Mouse (Mus musculus) telencephalon, adult 2 months (tissue): ENCODE data around the gene Wars.

Experiments
- DNase-seq: peaks from one replicate; pipeline ENCODE4 v3.0.0-alpha.2; 2011; ENCODE audit warnings: low read depth, low spot score

Wars gene

DNA sequence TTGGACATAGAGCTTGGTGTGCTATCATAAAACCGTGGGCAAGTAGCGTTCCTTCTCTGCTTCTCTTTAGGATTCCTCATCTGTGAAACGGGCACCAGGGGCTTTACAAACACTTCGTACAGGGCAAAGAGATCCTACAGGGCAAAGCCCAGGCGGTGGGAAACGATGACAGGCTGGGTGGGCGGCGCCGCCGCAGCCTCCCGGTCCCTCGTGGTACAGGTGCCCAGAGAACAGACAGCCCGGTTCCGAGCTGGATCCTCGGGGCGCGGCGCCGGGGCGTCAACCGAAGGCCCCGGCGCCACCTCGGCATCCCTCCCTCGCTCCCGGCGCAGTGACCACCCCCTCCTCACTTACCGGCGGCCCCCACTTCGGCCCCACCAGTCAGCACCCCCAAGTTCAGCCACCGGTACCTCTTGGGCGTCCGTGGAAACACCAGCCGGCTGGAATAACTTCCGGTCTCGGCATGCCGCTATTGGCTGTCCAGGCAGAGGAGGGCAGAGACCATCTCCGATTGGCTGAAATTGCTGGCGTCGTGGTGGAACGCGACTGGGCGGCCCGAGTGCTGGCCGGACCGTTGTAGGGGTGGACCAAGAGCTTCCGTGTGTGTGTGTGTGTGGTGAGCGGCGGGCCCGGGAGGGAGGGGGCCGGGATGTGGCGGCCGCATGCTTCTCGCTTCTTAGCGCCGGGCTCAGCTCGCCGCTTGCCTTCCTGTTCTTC is at the start of gene Wars:
Gene Wars (minus strand): TSS at position 460 of the 717 bp plus-strand sequence.
- DNase-seq = peak; percentile 97

DNA sequence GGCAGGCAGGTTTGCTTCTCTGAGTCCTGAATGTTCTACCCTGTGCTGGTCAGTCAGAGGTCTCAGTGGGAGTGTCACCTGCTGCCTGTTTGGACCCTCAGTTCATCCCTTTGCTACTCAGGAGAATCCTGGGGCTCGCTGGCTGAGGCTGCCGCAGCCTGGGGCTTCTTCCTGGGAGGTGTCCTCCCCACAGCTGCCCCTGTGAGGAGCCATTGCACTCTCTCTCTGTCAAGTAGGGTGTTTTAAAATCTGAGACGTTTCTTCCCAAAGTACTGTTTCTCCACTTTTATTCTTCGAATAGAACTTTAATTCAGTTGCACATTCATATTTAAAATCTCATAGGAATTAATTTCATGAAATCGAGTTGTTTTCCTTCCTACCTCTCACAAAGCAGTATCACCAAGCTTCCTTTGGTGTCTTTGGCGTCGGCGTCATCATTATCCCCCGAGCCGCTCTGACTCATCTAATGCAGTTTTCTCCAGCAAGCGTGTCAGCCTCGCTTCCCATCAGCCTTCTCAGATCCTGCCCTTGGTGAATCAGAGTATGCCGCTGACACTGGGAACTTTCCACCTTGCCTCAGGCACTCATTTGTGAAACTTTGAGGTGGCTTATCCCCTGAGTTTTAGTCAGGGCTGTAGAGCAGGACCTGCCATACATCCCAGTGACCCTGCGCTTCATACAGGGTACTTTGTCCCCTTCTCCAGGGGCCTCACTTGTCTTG is 48.4 kb upstream of the Wars start:
- no peak for DNase-seq

DNA sequence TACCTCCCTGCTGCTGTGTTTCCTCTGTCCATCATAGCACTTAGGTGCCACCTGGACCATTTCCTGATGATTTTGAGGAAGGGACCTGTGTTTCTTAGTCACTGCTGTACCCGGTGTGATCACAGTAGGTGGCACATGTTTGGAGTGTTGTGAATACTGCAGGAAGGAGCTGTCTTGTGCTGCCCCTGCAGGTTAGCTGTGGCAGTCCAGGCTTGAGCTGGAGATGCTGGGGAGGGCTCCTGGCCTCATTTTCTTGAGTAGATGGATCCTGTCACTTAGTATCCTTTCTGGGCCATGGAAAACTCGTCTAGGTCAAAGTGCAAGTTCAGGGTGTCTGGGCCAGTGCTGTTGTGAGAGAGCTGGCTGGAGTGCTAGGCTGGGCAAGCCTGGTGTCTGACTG is 47.3 kb upstream of the Wars start:
- DNase-seq = no peak

DNA sequence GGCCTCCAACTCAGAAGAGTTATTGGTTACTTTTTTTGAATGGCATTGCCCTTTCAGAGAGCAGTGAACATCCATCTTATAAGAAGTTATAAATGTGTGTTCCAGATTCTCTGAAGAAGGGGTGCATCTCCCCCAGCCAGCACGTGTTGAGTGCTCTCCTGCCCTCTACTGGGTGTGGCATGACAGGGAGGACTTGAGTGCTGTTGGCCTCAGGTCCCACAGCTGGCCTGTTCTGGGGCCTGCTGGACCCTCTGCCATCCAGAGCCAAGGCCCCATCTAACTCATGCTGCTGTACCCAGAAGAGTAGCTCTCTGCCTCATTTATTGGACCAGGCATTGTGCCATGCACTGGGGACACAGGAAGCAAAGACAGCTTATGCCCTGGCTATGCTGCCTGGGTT is 46.3 kb upstream of the Wars start:
- DNase-seq = no peak

- DNase-seq = no peak
Measured at GRCm38 (mm10) chr12:108939317-108939716, 45.3 kb upstream of the Wars start.

DNA sequence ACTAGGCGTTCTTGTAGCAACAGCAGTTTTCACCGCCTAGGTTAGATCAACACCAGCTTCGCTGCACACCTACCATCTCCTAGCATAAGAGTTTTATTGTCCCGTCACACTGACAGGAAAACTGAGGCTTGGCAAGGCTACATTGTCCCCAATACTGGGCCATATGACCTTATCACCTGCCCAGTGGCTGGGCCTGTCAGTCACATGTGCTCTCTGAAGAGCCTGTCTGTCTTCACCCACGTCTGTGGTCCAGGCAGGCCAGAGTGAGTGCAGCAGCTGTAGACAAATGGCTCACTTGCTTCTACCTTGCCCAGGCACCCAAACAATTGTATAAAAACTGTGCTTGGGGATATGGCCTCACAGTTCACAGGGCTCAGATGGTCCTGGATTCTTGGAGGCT is 44.9 kb upstream of the Wars start:
- no peak for DNase-seq

- DNase-seq = no peak
Measured at GRCm38 (mm10) chr12:108937506-108937905, 43.5 kb upstream of the Wars start.

- no peak for DNase-seq
Measured at GRCm38 (mm10) chr12:108936834-108937233, 42.9 kb upstream of the Wars start.

GRCm38 (mm10) chr12:108934231-108934630 is 40.3 kb upstream of the Wars start:
- DNase-seq = no peak

GRCm38 (mm10) chr12:108932113-108932512 is 38.1 kb upstream of the Wars start:
- DNase-seq = no peak

DNA sequence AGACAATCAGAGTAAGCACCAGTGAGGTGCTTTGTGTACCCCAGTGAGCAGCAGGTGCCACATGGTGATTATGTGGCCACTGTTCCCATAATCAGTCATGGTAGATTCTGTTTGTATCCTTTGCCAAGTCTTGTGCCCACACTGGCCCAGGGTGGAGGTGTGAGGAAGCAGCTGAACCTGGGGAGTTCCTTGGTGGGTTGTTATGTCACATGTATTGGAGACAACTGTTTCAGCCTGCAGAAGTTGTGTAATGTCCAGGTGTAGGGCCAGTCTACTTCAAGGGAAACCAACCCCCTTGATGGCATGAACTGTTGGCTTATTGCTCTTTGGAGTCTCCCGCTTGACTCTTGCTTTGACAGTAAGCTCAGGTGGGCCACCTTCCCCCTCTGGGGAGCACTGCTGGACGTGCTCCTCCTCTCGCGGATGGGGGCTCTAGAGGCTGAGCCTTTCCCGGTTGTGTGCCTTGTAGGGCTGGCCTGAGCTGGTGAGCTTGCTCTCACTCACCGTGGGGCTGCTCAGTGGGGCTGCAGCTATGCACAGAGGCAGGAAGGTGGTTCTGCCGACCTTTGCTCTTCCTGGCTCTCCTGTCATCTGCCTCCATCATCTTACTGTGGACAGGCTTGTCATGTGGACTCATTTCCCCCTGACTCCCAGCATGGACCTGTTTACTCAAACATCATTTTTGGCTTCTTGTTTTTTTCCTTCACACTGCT is 37.5 kb upstream of the Wars start:
- no peak for DNase-seq

DNA sequence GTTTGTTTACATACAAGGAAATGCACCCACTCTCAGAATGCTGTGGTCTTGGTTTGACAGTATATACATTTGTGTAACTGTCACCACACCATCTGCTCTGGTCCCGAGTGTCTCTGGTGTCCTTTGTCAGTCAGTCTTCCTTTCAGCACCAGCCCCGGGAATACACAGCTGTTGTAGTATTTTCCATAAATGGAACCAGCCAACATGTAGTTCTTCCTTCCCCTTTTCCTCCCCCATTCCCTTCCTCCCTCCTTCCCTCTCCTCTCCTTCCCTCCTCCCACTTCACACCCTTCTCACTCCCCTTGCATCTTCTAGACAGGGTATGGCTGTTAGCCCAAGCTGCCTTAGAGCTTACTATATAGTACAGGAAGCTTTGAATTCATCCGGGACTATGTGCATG is 35.5 kb upstream of the Wars start:
- DNase-seq = no peak

GRCm38 (mm10) chr12:108928249-108928648 is 34.3 kb upstream of the Wars start:
- no peak for DNase-seq

- no peak for DNase-seq
Measured at GRCm38 (mm10) chr12:108926606-108927111, 32.7 kb upstream of the Wars start.

GRCm38 (mm10) chr12:108918753-108919152 is 24.8 kb upstream of the Wars start:
- no peak for DNase-seq

DNA sequence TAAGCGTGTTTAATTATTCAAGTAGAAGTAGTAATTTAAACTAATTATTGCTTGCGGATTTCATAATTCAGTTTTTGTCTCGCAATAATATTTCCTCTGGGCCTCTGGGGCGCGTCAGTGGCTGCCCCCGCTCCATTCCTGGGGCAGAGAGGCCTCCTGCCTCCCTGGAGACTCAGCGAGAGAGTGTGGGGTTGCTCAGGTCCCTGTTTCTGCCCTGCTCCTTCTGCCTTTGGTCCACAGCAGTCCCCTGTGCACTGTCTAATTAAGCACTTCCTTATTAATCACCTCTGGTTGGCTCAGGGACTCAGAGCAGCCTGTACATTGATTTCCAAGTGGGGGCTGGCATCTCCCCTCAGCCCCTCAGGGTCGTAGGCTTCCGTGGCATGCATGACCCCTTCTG is 23.5 kb upstream of the Wars start:
- DNase-seq = no peak

GRCm38 (mm10) chr12:108916447-108917042 is 22.6 kb upstream of the Wars start:
- DNase-seq = no peak

- peak; percentile 86 for DNase-seq
Measured at GRCm38 (mm10) chr12:108915893-108916292, 21.9 kb upstream of the Wars start.

DNA sequence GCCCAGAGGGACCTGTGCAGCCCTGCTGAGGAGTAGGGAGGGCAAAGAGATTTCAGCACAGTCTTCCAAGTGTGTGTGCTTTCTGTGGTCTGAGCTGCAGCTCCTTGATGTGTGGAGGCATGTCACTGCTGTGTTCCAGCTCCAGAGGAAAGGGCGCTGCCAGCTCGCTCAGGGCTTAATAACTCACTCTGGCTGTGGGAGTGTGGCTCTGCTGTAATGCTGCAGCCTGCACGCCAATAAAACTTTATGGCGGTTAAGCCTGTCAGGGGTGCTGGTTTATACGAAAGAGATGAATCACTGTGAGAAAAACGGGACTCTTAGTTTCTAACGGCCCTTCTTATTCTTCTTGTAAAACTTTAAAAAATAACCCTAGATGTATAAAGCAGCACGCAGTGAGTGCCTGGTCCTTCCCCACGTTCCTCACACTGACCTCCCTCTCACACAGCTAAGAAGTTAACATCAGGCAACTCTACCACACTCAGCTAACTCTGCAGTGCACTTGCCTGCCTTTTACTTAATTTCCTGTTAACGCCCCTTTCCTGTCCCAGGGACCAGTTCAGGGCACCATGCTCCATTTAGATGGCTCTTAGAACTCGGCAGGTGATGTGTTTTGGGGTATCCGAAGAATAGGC is 20.9 kb upstream of the Wars start:
- DNase-seq = no peak

DNA sequence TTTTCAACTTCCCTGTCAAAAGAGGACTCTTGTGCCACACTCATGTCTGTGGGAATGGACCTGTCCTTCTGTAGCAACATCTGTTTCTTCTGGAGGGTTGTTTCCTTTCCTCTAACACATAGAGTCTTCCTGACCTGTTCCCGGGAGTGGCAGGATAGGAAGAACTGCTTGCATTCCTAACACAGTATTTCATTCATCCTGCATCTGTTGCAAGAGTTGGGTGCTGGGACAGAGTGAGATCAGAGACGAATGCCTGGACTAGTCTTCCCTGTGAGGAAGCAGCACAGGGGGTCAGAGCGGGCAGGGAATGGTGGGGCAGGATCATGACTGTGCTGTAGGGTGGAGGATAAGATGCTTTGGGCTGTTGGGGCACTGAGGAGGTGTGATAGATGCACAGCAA is 20.2 kb upstream of the Wars start:
- DNase-seq = no peak

DNA sequence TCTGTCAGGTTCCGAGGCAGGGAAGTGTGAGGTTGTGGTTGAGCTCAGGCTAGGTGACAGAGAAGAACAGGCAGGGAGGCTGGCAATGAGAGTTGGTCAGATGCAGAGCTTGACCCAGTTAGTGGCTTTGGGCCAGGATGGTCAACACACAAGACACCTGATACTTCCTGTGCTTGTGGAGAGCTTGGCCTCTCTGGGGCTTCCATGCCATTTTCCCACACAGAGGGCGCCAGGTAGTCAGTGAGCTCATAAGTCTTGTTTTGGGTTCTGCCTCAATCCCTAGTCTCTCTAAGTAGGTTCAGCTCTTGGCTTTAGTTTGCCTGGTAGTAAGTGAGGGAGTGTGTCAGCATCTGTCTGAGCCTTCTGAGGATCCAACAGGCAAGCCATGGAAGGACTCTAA is 18.5 kb upstream of the Wars start:
- DNase-seq = no peak
